Mouse (Mus musculus) A20 (cell line): ENCODE measurements around the gene Capza1.
A peak's percentile ranks its signal among the peaks of the same experiment; 100 is the strongest.
"Not testable (repeated sequence)": the region's sequence is repeated elsewhere in the genome, so short reads cannot be mapped to it uniquely, and the experiment has no call there.

Experiments used
- DNase-seq: peaks from one replicate; pipeline ENCODE4 v3.0.0-alpha.2; 2011; ENCODE audit warnings: low read depth, low spot score

The Capza1 gene

DNA sequence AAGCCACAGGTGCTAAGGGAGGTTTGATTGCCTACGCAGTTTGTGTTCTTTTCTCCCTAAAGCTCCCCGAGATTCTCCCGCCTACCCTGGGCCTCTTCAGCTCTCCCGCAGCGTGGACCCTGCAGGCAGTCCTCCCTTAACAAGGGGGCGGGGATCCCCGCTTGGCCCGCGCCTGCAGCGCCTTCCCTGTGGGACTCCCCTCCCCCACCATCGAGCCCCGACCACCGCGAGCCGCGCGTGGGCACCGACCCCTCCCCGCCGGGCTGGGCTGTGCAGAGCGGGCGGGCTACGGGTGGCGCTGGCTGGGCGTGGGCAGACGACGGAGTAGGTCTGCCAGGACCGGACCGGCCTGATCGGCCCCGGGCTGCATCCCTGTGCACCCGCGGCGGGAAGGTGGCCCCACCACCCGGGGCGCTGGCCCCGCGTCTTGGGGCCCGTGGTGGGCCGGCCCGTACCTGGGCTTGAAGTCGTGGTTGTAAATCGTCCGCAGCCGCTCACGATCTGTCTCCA is 46.8 kb downstream of the Capza1 start:
- peak; percentile 62 for DNase-seq

DNA sequence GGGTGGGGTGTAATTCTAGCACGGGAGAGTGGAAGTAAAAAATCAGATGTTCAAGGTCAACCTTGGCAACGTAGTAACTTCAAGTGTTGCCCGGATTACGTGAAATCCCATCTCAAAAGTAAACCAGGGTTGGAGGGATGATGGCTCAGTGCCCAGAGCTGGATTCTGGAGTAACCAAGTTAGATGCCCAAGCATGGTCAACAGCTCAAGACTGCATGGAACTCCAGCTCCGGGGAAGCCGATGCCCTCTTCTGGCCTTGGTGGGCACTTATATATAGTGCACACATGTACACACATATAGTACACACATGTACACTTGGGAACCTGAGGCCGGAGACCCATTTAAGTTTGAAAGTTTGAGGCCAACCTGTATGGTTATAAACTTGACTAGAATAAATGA is 48.2 kb downstream of the Capza1 start:
- DNase-seq = no peak

DNA sequence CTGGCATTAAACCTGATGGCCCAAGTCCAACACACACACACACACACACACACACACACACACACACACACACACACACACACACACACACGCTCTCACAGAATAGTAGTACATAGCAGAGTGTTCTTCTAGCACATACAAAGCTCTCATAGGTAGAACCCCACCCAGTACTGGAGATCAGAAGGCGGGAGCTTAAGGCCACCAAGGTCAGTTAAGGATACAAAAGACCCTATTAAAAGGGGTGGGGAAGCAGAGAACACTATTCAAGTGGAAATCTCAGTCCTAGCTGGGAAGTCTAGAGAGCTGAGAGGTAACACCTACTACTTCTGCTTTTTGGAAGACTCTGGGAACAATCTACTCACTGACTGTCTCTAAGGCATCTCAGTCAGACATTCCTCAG is 49.0 kb downstream of the Capza1 start:
- DNase-seq = no peak

DNA sequence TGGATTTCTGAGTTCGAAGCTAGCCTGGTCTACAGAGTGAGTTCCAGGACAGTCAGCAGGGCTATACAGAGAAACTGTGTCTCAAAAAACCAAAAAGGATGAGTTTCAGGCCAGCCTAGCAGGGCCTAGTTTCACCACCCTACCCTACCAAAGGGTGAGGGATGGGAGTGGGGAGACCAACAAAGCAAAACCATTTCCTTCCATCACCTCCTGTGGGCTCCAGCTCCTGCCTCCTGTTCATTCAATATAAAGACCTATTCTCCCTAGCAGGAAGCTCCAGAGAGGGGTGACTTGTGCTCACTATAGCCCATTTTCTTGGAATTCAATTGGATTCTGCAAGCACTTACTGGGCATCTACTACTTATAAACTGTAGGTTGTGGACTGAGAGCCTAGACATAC is 49.6 kb downstream of the Capza1 start:
- no peak for DNase-seq

DNA sequence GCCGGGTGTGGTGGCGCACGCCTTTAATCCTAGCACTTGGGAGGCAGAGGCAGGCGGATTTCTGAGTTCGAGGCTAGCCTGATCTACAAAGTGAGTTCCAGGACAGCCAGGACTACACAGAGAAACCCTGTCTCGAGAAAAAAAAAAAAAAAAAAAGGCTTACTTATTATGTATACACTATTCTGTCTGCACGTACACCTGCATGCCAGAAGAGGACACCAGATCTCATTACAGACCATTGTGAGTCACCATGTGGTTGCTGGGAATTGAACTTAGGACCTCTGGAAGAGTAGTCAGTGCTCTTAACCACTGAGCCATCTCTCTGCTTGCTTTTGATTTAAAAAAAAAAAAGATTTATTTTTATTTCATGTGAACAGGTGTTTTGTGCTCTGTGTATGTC is 51.1 kb downstream of the Capza1 start:
- not testable (repeated sequence) for DNase-seq

DNA sequence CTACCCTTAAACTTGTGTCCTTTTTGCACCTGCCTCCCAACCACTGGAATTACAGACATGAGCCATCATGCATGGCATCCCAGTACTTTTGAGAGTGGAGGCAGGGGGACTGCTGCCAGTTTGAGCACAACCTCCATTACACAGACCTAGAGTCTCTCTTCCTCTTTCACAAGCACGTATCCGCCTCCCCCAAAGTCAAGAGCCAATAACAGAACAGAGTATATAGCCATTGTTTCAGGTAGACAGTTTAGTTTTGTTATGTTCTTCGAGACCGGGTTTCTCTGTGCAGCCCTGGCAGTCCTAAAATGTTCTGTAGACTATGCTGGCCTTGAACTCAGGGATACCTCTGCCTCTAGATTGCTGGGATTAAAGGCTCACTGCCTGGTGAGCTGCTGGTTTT is 52.1 kb downstream of the Capza1 start:
- DNase-seq = peak; percentile 77

DNA sequence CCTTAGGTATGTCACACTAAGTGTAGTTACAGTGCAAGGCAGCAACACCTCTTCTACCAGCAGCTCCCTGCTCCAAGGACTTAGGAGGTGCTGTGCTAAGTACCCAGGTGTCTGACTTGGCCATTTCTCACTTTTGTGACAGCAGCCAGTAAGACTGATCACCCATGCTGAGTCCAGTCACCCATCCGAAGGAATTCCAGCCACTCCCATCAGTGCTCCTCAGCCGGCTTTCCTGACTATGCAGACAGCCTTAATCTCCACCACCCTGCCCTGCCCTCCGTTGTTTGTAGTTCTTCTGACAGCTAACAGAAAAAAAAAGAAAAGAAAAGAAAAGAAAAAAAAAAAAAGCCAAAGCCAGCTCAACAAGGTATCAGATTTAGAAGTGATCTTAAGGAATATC is 52.6 kb downstream of the Capza1 start:
- no peak for DNase-seq

DNA sequence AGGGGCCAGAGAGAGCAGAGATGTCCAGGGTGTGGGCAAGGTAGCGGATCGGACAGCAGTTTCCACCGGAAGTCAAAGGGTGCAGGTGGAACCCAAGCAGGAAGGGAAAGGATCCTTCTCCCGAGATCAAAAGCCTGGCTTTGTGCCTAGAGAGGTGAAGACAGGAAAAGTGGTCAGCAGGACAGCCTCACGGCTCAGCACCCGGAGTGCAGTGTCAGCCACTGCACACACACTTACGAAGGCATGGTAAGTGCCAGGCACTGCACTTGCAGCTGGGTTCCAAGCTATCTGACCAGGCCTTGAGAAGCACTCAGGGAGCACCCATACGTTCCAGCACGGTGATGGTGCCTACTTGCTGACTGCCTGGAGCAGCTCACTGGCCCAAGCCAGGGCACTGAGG is 58.8 kb downstream of the Capza1 start:
- no peak for DNase-seq

DNA sequence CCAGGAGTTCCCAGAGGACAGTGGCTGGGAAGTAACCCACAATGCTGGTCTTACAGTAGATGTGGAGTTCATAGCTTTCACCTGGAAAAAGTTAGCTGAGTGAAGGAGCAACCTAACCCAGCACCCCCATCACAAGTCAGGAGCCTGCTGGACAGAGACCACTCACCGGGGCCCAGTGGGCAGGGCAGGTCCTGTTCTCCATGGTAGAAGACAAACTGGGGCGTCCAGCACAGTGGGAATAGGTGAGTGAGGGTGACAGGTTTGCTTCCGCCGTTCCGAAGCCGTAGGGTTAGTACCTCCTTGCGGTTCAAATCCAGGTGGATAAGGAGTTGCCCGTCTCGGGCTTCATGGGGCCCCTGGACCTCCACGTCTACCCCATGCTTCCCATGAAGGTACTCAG is 60.0 kb downstream of the Capza1 start:
- DNase-seq = no peak

DNA sequence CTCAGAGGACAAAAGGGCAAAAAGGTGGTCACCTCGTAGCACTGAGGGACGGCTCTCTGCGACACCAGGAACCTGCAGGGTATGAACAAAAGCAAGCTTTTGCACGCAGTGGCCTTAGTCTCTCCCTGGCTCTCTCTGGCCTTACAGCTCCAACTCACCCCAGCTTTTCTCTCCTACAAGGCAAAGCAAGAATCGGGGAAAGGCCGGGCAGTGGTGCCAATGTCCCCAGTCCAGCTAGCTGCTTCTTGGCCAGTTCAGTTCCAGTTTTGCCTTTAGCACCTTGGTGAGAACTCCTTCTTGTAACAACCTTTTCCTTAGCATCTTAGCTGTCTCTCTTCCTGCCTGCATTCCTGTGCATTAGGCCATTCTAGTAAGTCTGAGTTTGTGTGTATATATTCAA is 62.8 kb downstream of the Capza1 start:
- DNase-seq = no peak

DNA sequence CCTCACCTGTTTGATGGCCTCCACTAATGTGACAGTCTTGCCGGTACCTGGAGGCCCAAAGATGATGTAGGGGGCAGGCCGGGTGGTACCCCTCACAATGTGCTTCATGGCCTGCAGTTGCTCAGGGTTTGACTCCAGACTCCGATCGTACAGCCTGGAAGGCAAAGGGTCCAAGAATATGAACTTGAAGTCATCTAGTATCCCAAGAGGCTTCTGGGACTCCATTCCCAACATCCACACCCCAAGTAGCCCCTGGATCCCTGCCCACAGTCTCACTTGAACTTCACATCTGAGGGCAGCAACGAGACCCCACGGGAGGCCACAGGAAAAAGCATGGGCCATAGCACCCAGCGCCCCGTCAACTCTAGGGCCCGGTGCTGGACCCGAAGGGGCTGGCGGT is 63.6 kb downstream of the Capza1 start:
- DNase-seq = no peak

DNA sequence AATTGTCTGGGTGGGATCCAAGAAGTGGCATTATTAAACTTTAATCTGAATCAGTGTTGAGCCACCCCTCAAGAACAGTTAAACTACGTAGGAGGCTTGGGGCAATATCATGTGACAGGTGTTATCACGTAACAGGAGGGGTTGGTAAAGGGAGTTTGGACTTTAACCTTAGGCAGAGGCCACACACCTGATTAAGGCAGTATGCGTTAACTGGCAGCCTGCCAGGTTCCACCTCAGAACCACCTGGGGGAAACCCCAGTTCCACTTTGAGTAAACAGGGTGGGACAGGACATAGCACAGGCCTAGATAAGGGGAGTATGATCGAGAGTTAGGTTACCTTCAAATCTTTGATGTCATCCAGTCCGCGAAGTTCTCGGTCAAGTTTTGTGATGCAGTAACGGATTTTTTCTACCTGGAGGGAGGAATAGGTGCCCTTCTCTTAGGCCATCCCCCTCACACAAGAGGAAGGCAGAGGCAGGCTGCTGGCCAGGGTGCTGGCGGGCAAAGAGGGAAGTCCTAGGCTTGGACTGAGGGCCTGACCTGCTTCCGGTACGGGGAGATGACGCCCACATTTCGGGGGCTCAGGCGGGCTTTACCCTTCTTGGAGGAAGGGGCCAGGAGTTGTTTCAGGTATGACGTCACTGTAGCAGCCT is 67.7 kb downstream of the Capza1 start:
- peak; percentile 44 for DNase-seq

DNA sequence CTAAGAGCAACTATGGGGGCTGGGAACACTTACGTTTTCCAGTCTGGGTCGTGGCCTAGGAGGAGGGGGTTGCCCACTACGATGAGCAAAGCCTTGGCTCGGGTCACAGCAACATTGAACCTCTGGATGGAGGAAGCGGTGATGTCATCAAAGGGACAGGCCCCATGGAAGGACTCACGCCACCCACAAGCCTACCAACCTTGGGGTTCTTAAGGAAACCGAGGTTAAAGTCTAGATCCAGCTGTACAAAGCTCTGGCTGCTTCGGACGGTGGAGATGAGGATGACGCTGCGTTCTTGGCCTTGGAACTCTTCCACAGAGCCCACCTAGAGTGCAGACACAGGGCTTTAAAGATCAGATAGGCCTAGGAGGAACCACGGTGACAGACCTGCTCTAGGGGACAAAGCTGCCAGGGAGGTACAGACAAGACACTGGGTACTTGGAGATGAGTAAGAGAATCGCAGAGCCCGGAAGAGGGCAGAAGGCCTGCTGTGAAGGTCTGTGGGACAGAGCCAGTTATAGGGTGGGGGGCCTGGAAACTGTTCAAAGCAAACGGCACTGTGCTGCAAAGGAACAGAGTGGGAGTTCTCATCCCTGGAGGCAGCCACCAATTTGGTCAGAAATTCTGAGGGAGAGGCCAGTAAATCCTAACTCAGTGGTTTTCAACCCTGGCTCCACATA is 68.5 kb downstream of the Capza1 start:
- no peak for DNase-seq

DNA sequence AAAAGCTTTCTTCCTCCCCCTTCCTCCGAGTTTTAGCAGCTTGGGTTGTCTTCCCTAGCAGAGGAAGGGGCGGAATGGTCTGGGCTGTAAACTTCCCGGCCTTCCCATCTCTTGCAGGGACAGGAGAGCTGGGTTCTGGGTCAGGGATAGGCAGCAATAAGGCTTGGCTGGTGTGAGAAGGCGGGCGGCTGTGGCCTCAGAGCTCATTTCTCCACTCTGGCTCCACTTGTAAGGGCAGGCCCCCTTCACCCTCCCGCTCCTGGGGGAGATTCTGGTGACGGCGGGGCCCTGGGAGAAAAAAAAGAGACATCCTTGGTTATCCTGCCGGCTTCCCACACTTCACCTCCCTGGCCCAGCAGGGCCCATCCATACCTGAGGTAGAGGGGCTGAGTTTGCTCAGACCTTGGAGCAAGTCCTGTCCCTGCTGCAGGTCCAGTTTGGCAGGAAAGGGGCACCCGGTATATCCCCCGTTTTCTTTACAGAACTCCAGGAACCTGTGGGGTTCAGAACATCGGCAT is 69.3 kb downstream of the Capza1 start:
- DNase-seq = no peak

DNA sequence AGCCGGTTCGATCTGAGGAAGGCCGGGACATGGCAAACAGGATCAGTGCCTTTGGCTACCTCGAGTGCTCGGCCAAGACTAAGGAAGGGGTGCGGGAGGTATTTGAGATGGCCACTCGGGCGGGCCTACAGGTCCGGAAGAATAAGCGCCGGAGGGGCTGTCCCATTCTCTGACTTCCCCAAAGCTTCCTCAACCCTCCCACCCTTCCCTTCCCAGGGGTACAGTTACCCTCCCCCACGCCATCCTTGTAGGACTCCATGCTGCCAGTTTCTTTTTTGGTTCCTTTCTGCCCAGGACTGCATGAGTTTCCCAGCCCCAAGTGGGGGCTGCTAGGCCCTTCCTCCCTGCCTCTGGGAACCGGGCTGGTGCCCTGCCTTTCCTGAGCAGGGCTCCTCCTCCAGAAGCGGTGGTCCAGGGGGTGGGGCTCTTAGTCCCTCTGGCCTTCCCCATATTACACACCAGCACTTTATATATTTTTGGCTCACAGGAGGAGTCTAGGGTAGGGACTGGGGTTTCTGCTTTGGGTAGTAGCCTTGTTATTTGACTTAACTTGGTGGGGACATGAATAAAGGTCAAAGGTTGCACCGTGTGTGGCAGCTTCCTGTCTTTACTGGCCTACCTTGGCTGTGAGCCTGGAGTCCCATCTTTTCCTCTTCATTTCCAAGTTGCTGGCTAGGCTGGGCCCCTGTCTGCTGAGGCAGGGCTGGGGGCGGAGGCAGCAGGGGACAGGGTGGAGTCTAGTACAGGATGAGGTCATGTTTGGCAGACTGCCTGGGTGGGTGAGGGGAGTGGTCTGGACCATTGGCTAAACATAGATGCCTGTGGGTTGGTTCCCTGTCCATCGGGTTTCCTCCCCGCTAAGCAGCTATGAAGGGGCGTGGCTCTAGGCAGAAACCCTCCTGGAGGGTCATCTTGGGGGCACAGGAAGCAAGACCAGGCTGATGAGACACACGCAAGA is 70.2 kb downstream of the Capza1 start:
- no peak for DNase-seq

DNA sequence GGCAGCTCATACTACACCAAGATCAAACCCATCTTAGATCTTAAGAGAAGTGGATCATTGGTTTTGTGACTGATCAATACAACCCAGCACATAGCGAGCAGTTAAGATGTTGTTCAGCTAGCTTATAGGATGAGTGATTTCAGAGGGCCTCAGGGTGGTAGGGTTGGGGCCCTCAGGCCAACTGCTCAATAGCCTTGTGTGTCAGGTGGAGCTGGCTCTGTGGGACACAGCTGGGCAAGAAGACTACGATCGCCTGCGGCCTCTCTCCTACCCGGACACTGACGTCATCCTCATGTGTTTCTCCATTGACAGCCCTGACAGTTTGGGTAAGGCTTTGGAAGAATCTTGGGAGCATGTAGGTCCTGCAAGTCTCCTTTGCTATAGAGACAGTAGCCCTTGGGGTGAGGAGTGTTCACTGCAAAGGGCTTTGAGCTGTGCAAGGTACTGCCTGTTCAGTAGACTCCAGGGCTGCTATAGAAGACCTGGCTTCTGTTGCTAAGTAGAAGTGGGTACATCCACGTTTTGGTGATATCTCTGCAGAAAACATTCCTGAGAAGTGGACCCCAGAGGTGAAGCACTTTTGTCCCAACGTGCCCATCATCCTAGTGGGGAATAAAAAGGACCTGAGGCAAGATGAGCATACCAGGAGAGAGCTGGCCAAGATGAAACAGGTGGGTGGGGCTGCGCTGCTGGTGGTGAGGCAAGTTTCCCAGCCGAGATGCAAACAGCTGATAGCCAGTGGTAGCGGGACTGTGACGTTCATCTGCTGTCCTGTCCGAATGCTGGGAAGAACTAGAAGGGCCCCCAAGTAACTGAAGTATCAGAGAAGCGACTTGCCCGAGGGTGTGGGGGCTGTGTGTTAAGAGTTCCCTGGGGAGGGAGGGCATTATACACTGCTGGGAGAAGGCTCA is 71.7 kb downstream of the Capza1 start:
- no peak for DNase-seq

DNA sequence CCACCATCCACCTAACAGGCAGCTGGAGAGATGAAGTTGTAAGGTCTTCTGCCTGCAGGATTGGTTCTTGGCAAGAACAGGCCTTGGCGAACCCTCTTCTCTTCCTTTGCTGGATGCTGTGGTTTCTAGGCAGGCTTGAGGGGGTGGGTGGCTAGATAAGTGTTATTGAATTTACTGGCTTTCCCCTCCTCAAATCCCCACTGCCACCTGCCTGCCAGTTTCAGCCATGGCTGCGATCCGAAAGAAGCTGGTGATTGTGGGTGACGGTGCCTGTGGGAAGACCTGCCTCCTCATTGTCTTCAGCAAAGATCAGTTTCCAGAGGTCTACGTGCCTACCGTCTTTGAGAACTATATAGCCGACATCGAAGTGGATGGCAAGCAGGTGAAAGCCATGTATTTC is 72.6 kb downstream of the Capza1 start:
- no peak for DNase-seq

DNA sequence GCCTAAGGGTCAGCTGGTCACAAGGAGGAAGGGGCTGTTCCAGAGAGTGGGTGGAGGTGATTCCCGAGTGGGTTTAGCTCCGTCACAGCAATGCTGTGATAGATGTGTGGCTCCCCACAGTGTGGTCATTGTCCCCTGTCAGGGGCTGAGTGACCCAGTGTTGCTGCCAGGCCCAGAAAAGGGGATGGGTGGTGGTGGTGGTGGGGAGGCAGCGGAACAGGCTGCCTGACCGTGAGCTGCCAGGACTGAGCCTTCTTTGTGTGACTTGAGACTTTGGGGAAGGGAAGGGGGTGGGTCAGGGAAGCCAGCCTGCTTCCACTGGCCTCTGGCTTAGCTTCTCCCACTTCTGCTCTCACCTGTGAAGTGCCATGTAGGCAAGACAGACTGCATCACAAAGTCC is 73.3 kb downstream of the Capza1 start:
- no peak for DNase-seq

DNA sequence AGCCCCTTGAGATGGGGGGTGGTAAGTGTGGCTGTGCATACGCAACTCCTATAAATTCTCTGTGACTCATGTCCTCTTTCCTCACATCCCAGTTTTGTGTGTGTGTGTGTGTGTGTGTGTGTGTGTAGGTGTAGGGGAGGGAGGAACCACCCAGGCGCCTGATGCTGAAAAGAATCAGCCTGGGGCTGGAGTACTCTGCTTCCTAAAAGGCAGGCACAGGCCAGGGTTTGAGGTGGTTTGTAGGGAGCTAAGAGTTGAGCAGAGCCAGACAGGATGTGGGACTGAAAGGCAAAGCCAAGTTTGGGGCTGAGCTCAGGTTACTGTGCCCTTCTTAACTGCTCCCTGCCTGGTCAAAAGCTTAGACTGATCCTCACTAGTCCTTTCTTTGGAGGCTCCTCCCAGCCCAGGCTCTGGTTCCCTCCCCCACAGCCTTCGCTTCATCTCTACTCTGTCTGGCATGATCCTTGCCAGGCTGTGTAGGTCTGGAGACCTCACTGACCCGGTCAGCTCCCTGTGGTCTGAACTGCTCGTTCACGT is 73.8 kb downstream of the Capza1 start:
- DNase-seq = no peak

DNA sequence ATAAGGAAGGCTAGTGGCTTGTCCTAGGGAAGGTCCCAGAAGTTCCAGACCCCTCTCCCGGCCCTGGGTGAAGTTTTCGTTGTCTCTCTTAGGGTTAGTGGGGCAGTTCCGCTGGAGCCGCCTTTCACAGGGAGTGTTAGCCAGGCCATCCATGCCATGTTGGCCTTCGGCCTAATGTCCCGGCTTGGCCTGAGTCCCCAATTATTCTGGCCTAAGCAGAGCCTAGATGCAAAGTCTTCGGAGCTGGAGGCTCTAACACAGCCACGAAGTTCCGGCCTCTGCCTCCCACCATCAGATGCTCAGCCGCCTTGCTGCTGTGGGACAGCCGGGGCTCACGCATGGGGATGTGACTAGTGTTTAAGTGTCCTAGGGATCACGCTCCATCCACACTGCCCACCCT is 74.5 kb downstream of the Capza1 start:
- DNase-seq = no peak

DNA sequence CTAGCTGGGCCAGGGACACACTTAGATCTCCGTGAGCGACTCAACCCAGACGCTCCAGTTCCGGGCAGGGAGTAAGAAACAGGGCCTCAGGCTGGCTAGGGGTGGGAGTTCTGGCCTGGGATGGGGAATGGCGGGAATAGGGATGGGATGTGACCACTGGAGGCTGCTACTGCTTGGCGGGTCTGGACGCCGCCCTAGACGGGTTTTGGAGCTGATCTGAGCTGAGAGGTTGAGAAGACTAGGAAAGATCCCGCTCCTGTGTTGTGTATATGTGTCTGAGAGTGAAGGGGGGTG is 75.0 kb downstream of the Capza1 start:
- no peak for DNase-seq
